ENCODE assay signal across 8 mouse cellular contexts in the genomic region with DNA sequence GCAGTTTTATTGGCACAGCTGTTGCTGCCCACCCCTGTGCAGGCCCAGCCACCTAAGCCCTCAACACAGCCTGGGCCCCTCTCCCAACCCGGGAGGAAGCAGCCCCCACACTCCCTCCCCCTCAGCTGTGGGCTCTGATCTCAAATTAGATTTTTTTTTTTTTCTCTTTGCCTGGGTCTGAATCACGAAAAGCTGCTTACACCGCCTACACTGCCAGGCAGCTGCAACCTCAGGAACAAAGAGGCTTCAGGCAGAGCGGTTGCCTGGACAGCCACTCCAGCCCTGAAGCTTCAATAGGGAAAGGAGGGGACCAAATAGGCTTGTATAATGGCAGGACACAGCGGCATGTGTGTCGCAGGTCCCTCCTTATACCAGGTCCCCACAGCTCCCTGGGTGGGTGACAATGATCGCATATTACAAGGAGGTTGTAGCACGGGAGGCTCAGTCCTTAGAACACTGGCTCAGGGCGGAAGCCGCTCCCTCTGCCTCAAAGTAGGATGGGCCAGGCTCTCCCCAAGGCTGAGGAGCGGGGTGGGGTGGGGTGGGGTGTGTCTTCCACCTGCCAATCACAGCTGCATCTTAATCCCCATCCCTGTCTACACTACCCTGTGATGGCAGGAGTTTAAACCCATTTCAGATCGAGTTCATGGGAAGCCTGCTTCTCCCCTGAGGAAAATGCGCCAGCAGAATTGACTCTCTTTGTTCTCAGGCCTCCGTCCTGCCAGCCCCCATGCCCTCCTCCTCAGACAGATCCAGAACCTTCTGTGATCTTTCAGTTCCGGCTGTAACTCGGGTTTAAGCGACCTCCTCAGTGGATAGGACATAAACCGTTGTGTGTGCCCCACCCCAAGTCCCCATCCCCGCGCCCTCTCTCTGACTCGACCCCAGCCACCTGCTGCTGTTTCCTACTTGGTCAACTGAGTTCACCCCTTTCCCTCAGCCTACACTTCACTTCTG. TPM values are rescaled to one million over a fixed set of nuclear protein-coding genes. Genes with fewer than 3 reads are reported as not detected.
DNase-seq lines count a peak whose midpoint lies in the region; ATAC-seq and TF ChIP-seq lines count a peak whose summit lies in the region.

No protein-coding gene starts in this region.

- peak; percentile 65; the same call in 1 of the 2 replicates for TF ChIP-seq POLR2A in olfactory bulb, adult 2 months (IDR thresholded peaks at IDR 0.05; ENCODE audit: insufficient read depth, low read depth, low read length)

- peak; percentile 64 for ATAC-seq in lung, embryonic 16.5 days (ENCODE audit: low read depth)
- peak; percentile 93 for ATAC-seq in hindbrain, embryonic 15.5 days (ENCODE audit: low FRiP score, low read depth)
- peak; percentile 91 for ATAC-seq in limb, embryonic 12.5 days (ENCODE audit: insufficient number of reproducible peaks, insufficient read depth, low FRiP score, low TSS enrichment, low read depth)

- peaks cover 18% of the 10 kb centered on the region for H3K4me1 ChIP-seq in lung, embryonic 16.5 days (replicated peaks; ENCODE audit: control insufficient read depth, insufficient read depth, low read length)
- peaks cover 33% of the 10 kb centered on the region for H3K4me1 ChIP-seq in embryonic facial prominence, embryonic 10.5 days
- H3K4me1 ChIP-seq in hindbrain, embryonic 15.5 days (replicated peaks), result peaks cover 19% of the 10 kb centered on the region
- peaks cover 43% of the 10 kb centered on the region for H3K4me1 ChIP-seq in limb, embryonic 12.5 days (replicated peaks)
- peaks cover 42% of the 10 kb centered on the region for H3K4me1 ChIP-seq in olfactory bulb, adult 2 months (ENCODE audit: control insufficient read depth, insufficient read depth, low read length)

- peak overlapping the region; percentile 35; the same call in 1 of the 2 replicates for H3K4me2 ChIP-seq in lung, embryonic 16.5 days (ENCODE audit: low read depth, low read length)
- H3K4me2 ChIP-seq in hindbrain, embryonic 15.5 days, result peak overlapping the region; percentile 49
- H3K4me2 ChIP-seq in limb, embryonic 12.5 days, result peak overlapping the region; percentile 52

- no peaks in the 10 kb centered on the region for H3K36me3 ChIP-seq in lung, embryonic 16.5 days (ENCODE audit: control insufficient read depth, insufficient read depth, low read length)
- no peaks in the 10 kb centered on the region for H3K36me3 ChIP-seq in embryonic facial prominence, embryonic 10.5 days (replicated peaks)
- no peaks in the 10 kb centered on the region for H3K36me3 ChIP-seq in hindbrain, embryonic 15.5 days
- H3K36me3 ChIP-seq in limb, embryonic 12.5 days, result no peaks in the 10 kb centered on the region

- peak overlapping the region; percentile 41 for H3K9ac ChIP-seq in lung, embryonic 16.5 days (ENCODE audit: low read length)
- peak overlapping the region; percentile 42 for H3K9ac ChIP-seq in hindbrain, embryonic 15.5 days
- H3K9ac ChIP-seq in limb, embryonic 12.5 days (replicated peaks), result peak overlapping the region; percentile 58

- peak overlapping the region; percentile 77 for H3K27ac ChIP-seq in lung, embryonic 16.5 days (ENCODE audit: low read length)
- H3K27ac ChIP-seq in embryonic facial prominence, embryonic 10.5 days (replicated peaks), result peak overlapping the region; percentile 91
- peak overlapping the region; percentile 96 for H3K27ac ChIP-seq in hindbrain, embryonic 15.5 days (replicated peaks)
- peak overlapping the region; percentile 99 for H3K27ac ChIP-seq in limb, embryonic 12.5 days
- peak overlapping the region; percentile 93 for H3K27ac ChIP-seq in olfactory bulb, adult 2 months (ENCODE audit: insufficient read depth, low read depth, low read length)

- H3K9me3 ChIP-seq in lung, embryonic 16.5 days (ENCODE audit: control insufficient read depth, low read length), result no peaks in the 10 kb centered on the region
- no peaks in the 10 kb centered on the region for H3K9me3 ChIP-seq in embryonic facial prominence, embryonic 10.5 days
- H3K9me3 ChIP-seq in hindbrain, embryonic 15.5 days, result no peaks in the 10 kb centered on the region
- H3K9me3 ChIP-seq in limb, embryonic 12.5 days, result no peaks in the 10 kb centered on the region

- WGBS in lung, embryonic 16.5 days, result 25% methylated on average over 21 of the region's 21 CpGs
- 13% methylated on average over 21 of the region's 21 CpGs for WGBS in embryonic facial prominence, embryonic 10.5 days
- WGBS in hindbrain, embryonic 15.5 days, result 8% methylated on average over 21 of the region's 21 CpGs
- 12% methylated on average over 20 of the region's 21 CpGs for WGBS in limb, embryonic 12.5 days
- 6% methylated on average over 21 of the region's 21 CpGs for WGBS in olfactory bulb, adult 2 months

- H3K4me3 ChIP-seq in lung, embryonic 16.5 days (ENCODE audit: low read length), result no peak overlapping the region
- peak overlapping the region; percentile 45 for H3K4me3 ChIP-seq in embryonic facial prominence, embryonic 10.5 days
- peak overlapping the region; percentile 14 for H3K4me3 ChIP-seq in hindbrain, embryonic 15.5 days
- H3K4me3 ChIP-seq in limb, embryonic 12.5 days (replicated peaks), result peak overlapping the region; percentile 19
- H3K4me3 ChIP-seq in olfactory bulb, adult 2 months (ENCODE audit: insufficient read depth, low read depth, low read length), result peak overlapping the region; percentile 18; the same call in 1 of the 2 replicates

- DNase-seq in lung, postnatal 4 days, result no peak
- peak; percentile 79 for DNase-seq in embryonic facial prominence, embryonic 10.5 days (ENCODE audit: low spot score)
- DNase-seq in urinary bladder, postnatal 25 days (ENCODE audit: low spot score), result no peak
- DNase-seq in ovary, adult 18-20 months (ENCODE audit: low spot score), result no peak

- no peaks in the 10 kb centered on the region for H3K27me3 ChIP-seq in lung, embryonic 16.5 days (ENCODE audit: control insufficient read depth, insufficient read depth, low read depth, low read length)
- no peaks in the 10 kb centered on the region; the same call in 1 of the 2 replicates for H3K27me3 ChIP-seq in embryonic facial prominence, embryonic 10.5 days (replicated peaks; ENCODE audit: low read depth, poor library complexity, severe bottlenecking)
- no peaks in the 10 kb centered on the region for H3K27me3 ChIP-seq in hindbrain, embryonic 15.5 days
- H3K27me3 ChIP-seq in limb, embryonic 12.5 days, result no peaks in the 10 kb centered on the region

- TF ChIP-seq CTCF in olfactory bulb, adult 2 months (IDR thresholded peaks at IDR 0.05; ENCODE audit: insufficient read depth, low read depth, low read length), result no peak

RNA-seq across cellular contexts. Expression of a gene that starts 20.2 kb away (rescaled TPM):
- polyA plus RNA-seq in lung, embryonic 16.5 days (2015; fragmentation: Nextera tagmentation; extraction: Ambion mirVana), result not detected in 2 replicates
- not detected in 2 replicates for polyA plus RNA-seq in embryonic facial prominence, embryonic 10.5 days (2016; fragmentation: Nextera tagmentation; extraction: Ambion mirVana)
- 0.22 and 0.24 TPM in 2 replicates for polyA plus RNA-seq in hindbrain, embryonic 15.5 days (2015; fragmentation: Nextera tagmentation; extraction: Ambion mirVana)
- not detected in 2 replicates for polyA plus RNA-seq in limb, embryonic 12.5 days (2016; fragmentation: Nextera tagmentation; extraction: Ambion mirVana)
- not detected in 2 replicates for polyA plus RNA-seq in olfactory bulb, adult 2 months (2012; ENCODE audit: insufficient read depth, insufficient read length, low replicate concordance, missing spikeins)

RNA-seq across cellular contexts. Expression of a gene that starts 28.6 kb away (rescaled TPM):
- 0.28 and 0.55 TPM in 2 replicates for polyA plus RNA-seq in lung, embryonic 16.5 days (2015; fragmentation: Nextera tagmentation; extraction: Ambion mirVana)
- 0.24 and 0.39 TPM in 2 replicates for polyA plus RNA-seq in embryonic facial prominence, embryonic 10.5 days (2016; fragmentation: Nextera tagmentation; extraction: Ambion mirVana)
- polyA plus RNA-seq in hindbrain, embryonic 15.5 days (2015; fragmentation: Nextera tagmentation; extraction: Ambion mirVana), result 0.16 and 0.30 TPM in 2 replicates
- polyA plus RNA-seq in limb, embryonic 12.5 days (2016; fragmentation: Nextera tagmentation; extraction: Ambion mirVana), result 0.31 and 0.38 TPM in 2 replicates
- not detected in 2 replicates for polyA plus RNA-seq in olfactory bulb, adult 2 months (2012; ENCODE audit: insufficient read depth, insufficient read length, low replicate concordance, missing spikeins)
